Mouse (Mus musculus): Measurements from ENCODE around the gene Relch. TPM values are rescaled to one million over a fixed set of nuclear protein-coding genes. Genes with fewer than 3 reads are reported as not detected.
A peak's percentile ranks its signal among the peaks of the same experiment; 100 is the strongest.
"Not testable (repeated sequence)": the region's sequence is repeated elsewhere in the genome, so short reads cannot be mapped to it uniquely, and the experiment has no call there.

The Relch gene
- total RNA-seq, 1 experiment from 2014 or later: 33.5 TPM

DNA sequence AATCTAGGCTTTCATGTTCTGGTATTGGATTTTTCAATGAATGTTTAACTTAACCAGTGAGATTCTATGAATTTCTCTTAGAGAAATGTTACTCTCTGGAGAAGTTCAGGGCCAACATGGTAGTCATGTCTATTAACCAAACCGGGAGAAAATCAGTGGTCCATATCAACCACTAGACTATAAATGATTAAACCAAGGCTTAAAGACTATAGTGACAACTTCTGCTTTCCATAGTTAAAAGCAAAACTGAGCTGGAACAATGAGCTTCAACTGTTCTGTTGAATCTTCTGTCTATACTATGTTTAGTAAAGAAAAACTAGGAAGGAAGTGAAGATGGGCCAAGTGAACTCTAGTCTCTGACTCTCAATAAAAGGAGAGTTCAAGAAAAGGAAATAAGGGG, 82.8 kb downstream of the Relch start:
- DNase-seq: no peak

DNA sequence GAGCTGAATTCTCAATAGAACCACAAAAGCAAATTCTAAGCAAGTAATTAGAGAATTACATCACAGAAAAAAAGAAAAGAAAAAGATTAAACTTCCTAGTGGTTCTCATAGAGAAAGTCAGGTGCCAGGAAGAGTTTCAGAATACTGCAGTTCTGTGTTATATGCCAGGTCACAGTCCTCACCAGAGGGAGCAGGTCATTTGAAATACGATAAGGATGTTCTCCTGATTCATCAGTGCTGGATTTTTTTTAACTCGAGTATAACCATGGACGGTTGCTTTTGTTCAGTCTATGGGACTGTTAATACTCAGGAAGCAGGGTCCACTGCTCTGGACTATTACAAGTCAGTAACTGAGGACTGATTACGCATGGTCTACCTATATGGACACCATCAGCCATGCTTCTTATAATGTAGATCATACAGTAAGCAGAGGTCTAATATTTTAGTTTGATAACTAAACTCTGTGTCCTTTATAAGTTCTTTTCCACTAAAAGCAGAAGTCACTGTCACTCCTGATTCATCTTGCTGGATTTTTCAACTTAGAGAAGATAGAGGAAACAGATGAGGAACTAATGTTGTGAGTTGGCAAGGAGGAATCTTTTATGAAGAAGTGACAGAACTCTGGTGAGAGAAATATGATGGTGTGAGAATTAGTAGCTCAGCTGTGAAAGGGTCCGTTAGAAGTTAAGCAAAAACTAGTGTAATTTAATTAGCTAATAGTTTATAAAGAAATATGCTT, 83.4 kb downstream of the Relch start:
- no peak for DNase-seq

DNA sequence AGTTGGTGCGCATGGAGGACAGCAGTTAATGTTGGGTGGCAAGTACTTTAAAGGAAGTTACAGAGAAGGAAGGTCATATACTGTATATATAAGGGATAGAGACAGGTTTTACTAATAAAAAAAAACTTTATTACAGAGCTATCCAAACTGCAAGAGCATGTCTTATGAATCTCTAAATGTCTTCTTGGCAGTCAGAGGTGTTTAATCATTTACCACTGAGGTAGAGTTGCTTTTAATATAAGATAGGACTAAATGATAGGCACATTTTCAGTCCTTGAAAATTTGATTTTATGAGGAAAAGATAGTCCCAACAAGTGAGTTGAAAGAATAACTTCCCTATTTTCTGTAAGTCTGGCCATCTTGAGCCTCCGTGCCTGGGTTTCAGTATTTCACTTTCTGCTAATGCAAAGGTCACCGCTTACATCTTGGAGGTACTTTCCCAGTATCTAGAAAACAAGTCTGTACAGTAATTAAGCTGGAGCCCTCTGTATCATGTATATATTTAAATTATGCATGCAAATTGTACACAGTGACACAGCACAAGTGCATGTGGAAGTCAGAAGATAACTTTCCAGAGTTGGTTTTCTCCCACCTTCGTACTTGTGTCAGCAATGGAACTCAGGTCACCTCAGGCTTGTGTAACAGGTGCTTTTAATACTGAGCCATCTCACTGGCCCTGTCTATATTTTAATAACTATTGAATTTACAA, 84.6 kb downstream of the Relch start:
- DNase-seq: no peak

DNA sequence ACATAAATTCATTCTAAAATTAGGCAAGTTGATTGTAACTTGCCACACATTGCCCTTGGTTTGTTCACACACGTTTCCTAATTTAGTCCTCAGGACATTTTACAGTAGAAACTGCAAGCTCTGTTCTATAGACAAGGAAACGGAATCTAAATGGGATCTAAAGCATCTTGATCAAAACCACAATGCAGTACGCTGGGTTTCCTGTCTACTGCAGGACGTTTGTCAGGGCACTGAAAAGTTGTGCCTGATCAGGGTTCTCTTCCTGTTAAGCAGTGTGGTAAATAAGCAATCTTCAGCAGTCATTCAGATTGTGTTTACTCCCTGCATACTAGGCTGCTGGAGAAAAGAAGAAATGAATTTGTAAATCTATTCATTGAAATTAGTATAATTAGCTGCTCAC, 88.5 kb downstream of the Relch start:
- no peak for DNase-seq

DNA sequence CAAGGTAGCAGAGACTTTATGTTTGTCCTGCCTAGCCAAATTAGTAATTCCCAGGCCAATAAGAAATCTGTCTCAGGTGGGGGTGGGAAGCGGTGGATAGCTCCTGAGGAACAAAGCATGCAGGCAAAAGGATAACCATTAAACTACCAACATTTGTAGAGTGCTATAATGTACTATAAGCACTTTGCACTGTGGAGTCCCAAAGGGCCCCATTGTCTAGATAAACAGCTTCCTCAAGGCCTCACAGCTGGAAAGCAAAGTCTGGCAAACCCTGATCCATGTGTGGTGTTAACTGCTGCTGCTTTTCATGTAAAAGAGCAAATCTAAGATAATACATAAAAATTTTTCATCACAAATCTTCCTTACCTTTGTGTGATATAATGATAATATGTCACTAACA, 89.3 kb downstream of the Relch start:
- DNase-seq: no peak

- DNase-seq: no peak
These were observed 95.1 kb downstream of the Relch start for GRCm38 (mm10) chr1:105758798-105759197.

GRCm38 (mm10) chr1:105759422-105760165, 95.9 kb downstream of the Relch start:
- no peak for DNase-seq

GRCm38 (mm10) chr1:105765586-105765985, 101.9 kb downstream of the Relch start:
- DNase-seq: no peak

GRCm38 (mm10) chr1:105766099-105766498, 102.4 kb downstream of the Relch start:
- DNase-seq: not testable (repeated sequence)

DNA sequence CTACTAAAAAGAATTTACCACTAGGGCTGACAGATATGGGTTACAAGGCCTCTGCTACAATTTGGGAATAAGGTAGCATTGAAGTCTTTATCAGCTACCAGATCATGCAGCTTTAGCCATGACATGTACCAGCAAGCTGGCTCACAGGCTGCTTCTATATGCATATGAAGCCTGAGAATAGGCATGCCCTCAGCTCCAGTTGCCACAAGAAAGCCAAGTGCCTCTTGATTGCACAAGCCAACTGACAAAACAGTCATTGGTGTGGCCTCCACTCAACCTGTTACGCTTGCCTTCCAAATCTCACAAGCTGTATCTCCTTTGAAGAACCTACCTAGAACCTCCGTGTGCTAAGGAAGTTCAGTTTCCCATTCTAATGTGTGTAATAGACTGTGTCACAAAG, 104.7 kb downstream of the Relch start:
- no peak for DNase-seq

- no peak for DNase-seq
These were observed 107.0 kb downstream of the Relch start for GRCm38 (mm10) chr1:105770685-105771084.

- DNase-seq: no peak
These were observed 112.8 kb downstream of the Relch start for GRCm38 (mm10) chr1:105776426-105776825.

GRCm38 (mm10) chr1:105780079-105780456, 116.4 kb downstream of the Relch start:
- DNase-seq: no peak

DNA sequence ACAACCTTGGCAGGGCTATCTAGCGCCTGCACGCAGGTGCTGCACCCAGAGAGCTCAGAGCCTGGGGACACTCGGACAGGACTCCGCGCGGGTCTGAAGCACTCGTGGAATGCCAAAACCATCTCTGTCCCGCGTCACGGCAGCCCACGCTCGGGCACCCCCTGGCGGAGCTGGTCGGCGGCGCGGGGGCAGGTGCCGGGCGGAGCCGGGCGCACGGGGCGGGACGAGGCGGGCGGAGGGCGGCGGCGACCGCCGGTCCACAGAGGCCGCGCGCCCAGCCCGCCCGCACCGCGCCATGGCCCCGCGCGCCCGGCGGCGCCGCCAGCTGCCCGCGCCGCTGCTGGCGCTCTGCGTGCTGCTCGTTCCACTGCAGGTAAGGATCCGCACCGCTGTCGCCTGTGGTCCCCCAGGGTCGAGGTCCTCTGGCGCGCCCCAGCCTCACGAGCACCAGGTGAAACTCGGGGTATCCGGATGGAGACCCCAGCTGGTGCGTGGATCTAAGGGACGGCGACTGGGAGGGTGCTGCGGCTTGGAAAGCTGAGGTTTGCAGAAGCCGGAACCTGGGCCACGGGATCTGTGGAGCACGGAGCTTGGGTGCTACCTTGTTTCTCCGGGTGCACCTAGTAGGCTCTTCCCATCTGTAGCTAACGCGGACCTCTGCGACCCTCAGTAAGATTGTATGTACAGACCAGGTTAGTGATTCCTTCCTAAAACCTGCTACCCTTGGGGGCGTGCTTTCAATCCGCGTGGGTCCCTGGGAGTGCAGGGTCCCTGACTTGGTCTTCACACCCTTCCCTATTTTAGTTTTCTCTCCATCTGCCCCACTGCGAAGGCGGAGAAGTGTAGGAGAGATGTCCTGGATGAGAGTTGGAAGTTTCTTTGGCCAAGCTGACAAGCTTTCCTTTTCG, 117.0 kb downstream of the Relch start, which contains the start of gene Tnfrsf11a:
Gene Tnfrsf11a, plus strand, starts transcription at position 262 of the 908 bp plus-strand sequence.
- peak; percentile 84 for DNase-seq

DNA sequence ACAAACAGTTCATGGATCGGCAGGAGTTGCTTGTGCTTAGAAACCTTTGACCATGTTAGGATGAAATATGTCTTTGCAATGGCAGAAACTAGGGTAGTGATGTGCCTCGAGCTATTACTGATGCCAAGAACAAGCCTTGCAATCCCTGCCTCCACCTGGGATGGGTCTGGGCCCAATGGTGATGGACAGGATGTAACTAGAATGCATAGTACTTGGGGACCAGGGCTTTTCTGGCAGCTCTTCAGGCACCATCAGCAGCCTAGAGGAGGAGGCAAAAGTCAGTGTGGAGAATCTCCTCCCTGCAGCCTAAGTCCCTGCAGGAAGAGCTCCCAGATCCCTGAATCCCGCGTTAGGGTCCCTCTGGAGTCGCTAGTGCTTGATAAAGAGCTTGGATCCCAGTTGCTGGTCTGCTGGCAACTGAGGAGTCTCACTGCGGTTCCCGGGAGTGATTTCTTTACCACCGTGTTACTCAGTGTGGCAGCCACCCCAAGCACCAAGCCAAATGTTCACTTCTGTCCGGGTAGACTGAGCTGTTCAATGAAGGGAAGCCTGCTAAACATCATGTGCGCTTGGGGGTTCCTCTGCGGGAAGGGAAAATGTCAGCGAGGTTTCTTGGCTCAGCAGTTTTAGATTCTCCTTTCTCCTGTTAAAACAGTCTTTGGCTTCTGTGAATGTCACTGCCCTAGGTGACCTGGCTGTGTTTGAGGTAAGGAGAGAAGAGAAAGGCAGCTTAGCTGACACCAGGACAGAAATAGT, 117.9 kb downstream of the Relch start:
- no peak for DNase-seq

DNA sequence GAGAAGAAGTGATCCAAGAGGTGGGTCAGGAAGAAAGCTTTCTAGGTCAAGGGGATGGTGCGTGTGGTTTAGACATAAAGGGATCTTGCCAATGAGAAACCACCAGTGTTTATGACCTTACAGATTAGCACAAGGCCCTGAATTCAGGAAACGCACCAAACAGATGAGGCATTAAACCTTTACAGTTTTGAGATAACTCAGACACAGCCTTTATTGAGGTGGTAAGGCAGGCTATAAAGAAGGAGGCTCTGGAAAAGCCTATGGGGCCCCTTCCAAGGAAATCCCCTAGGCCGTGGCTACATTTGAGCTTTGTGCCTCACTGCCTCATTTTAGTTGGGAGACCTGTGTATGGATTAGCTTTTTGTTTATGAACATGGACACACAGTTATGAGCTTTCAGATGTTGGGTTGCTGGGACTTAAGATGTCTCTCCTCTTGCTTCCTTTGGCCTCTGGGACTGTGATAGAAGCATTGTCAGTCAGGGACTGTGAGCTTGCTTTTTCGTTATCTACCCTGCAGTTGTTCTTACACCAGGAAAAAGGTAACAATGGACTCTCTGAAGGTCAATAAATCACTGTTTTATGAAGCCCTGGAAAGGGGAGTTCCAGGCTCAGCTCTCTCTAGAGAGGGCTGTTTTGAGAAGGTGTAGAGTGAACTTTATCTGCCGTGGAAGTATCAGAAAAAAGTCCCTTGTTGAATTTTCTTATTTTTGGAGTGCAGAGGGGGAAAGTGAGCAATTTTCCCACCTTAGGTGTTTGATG, 120.8 kb downstream of the Relch start:
- DNase-seq: no peak

DNA sequence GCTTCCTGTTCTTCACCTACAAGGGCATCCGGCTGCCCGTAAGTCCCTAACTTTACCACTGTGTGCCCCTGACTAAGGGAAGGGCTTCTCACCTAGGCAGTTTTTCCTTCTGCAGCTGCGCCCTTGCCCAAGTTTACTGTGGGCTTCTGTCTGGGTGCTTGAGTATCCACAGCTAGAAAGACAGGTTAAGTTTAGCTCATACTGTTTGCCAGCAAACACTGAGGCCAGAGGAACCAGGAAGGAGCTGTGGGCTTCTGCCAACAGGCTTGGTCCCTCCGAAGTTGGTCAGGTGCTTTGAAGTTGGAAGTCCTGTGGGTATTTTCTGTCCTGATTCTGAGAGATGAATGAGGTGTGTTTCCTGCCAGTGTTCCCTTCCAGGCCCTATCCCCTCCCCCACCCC, 121.5 kb downstream of the Relch start:
- DNase-seq: no peak

DNA sequence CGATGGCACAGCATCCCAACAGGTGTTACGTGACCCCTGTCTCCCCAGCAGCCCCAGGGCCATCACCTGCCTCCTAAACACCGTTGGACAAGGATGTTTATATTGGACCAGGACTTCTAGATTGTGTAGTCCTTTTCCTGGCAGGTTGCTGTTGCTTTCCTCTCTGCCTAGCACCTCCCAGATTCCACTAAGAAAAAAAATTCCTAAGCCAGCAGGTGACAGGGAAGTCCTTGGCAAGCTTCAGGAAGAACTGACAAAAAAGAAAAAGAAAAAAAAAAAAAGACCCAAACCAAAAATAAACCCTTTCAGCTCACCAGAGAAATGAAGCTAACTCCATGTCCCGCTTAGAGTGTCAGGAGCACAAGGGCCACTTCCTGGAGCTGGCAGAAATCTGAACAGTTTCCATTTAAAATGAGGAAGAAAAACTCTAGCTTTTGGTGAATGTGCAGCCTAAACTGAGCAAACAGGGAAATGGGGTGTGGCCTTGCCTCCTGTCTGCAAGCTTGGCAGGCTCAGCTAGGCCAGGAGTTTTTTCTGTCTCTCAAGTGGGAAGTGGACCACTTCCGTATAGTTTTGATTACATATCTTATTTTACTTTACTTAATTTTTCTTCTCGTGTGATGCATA, 123.2 kb downstream of the Relch start:
- DNase-seq: no peak

- DNase-seq: no peak
These were observed 126.4 kb downstream of the Relch start for GRCm38 (mm10) chr1:105790103-105790502.

DNA sequence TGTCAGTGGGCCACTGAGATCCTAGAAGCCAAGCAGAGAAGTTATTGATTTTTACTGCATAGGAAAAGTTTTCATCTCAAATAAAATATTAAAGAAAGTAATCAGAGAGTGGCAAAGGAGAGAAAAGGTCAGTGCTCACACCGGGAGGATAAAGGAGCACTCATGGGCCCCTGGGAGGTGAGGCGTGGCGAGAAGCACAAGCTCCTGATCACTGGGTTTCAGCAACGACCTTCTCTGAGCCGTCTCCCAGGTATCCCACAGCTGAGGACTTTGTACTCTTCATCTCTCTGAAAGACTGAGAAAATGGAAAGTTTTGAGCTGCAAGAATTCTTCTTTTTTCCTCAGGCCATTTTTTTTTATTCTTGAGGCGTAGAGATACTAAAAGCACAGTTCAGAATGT, 131.0 kb downstream of the Relch start:
- no peak for DNase-seq

All from adrenal gland, postnatal 14 days (tissue).